Mouse (Mus musculus) layer of hippocampus, postnatal 36 days (tissue): ENCODE results near the gene Spindoc. TPM values are rescaled to one million over a fixed set of nuclear protein-coding genes. Genes with fewer than 3 reads are reported as not detected.

Source experiments
- DNase-seq, 2 experiments: peaks; one replicate each; pipeline ENCODE4 v3.0.0; 2022
- microRNA-seq, 2 experiments: library from miRNA; unstranded; fragments of <30 nt; microRNA quantifications; one replicate each; pipeline ENCODE4 v1.2.0; 2021
- total RNA-seq, 2 experiments: library from RNA; stranded (reverse); gene quantifications; 2 replicates each; pipeline ENCODE4 v1.2.3; 2021

Spindoc gene
- total RNA-seq, 2 experiments from 2014 or later: 31.8 to 36.9 TPM

- no peak for DNase-seq
Observed at GRCm38 (mm10) chr19:7334049-7334448, 48.7 kb downstream of the Spindoc start.

- no peak for DNase-seq
Observed at GRCm38 (mm10) chr19:7321391-7321790, 61.4 kb downstream of the Spindoc start.

- DNase-seq: no peak
Observed at GRCm38 (mm10) chr19:7320181-7320580, 62.6 kb downstream of the Spindoc start.

GRCm38 (mm10) chr19:7317716-7318115 lies 65.1 kb downstream of the Spindoc start:
- DNase-seq: no peak

GRCm38 (mm10) chr19:7316822-7317221 lies 66.0 kb downstream of the Spindoc start:
- no peak for DNase-seq

- DNase-seq: no peak
Observed at GRCm38 (mm10) chr19:7315587-7315984, 67.2 kb downstream of the Spindoc start.

- DNase-seq: no peak
Observed at GRCm38 (mm10) chr19:7314976-7315586, 67.7 kb downstream of the Spindoc start.

- DNase-seq: no peak
Observed at GRCm38 (mm10) chr19:7313660-7314059, 69.1 kb downstream of the Spindoc start.

GRCm38 (mm10) chr19:7311306-7311705 lies 71.5 kb downstream of the Spindoc start:
- no peak for DNase-seq

GRCm38 (mm10) chr19:7310704-7311103 lies 72.1 kb downstream of the Spindoc start:
- peak in 1 of 2 experiments; percentile 45 for DNase-seq

- DNase-seq: no peak
Observed at GRCm38 (mm10) chr19:7309738-7310330, 73.0 kb downstream of the Spindoc start.

GRCm38 (mm10) chr19:7307995-7308770 lies 74.6 kb downstream of the Spindoc start:
- no peak for DNase-seq

GRCm38 (mm10) chr19:7306968-7307367 lies 75.8 kb downstream of the Spindoc start:
- DNase-seq: no peak

- DNase-seq: no peak
Observed at GRCm38 (mm10) chr19:7305380-7306310, 77.1 kb downstream of the Spindoc start.

- no peak for DNase-seq
Observed at GRCm38 (mm10) chr19:7304801-7305200, 78.0 kb downstream of the Spindoc start.

Small RNA genes within 50 kb of the gene (microRNA-seq; reads per million reads assigned to microRNA genes)
- gene Mir6991: 0 to 0.63 reads per million in 2 experiments

Other genes with a start within 250 kb of the Spindoc start
- gene Otub1, start 176.7 kb downstream of the Spindoc start, total RNA-seq: 100 to 1,000 TPM; 282 to 286 TPM
- gene Cox8a, start 165.4 kb downstream of the Spindoc start, total RNA-seq: 1,000 to 10,000 TPM; 1,005 to 1,018 TPM
- 10 to 100 TPM; 31.6 to 38.6 TPM for gene Naa40, start 141.8 kb downstream of the Spindoc start, total RNA-seq
- gene Rcor2, start 115.7 kb downstream of the Spindoc start, total RNA-seq: 10 to 100 TPM; 17.5 to 18.7 TPM
- 100 to 1,000 TPM; 111 to 118 TPM for gene Mark2, start 41.1 kb downstream of the Spindoc start, total RNA-seq
- 10 to 100 TPM; 46.9 to 54.4 TPM for gene 2700081O15Rik, start 34.6 kb upstream of the Spindoc start, total RNA-seq
- 100 to 1,000 TPM; 737 to 795 TPM for gene Rtn3, start 100.3 kb upstream of the Spindoc start, total RNA-seq
- gene Atl3, start 111.0 kb upstream of the Spindoc start, total RNA-seq: 10 to 100 TPM; 21.1 to 23.3 TPM
- 10 to 100 TPM; 28.3 to 28.8 TPM for gene Pla2g16, start 174.5 kb upstream of the Spindoc start, total RNA-seq
- under 1 TPM; 0.22 to 0.28 TPM for gene Lgals12, start 224.2 kb upstream of the Spindoc start, total RNA-seq
- not detected for gene Hrasls5, start 229.5 kb upstream of the Spindoc start, total RNA-seq